Mouse (Mus musculus): ENCODE measurements at regions not wholly inside any gene's neighbourhood (a gene's known extent, or its start where the extent isn't known, plus 50 kb on each side); places are given as distances from the start of the nearest gene placed in this dataset.

GRCm38 (mm10) chr1:77043749-77044564 is 470.9 kb downstream of the Epha4 start:
- no peak overlapping the region for H3K4me3 ChIP-seq (ENCODE audit: low read depth, low read length)
- DNase-seq (ENCODE audit: low spot score) (peak; percentile 26), ATAC-seq (ENCODE audit: low FRiP score, low TSS enrichment) (no peak)
- H3K36me3 ChIP-seq (ENCODE audit: control insufficient read depth, insufficient read depth, low read length), result no peaks in the 10 kb centered on the region
- TF ChIP-seq EP300 (optimal IDR thresholded peaks at IDR 0.05) (no peak), CTCF (IDR thresholded peaks at IDR 0.05; ENCODE audit: low read depth) (no peak)
- no peaks in the 10 kb centered on the region for H3K27me3 ChIP-seq (ENCODE audit: control insufficient read depth, insufficient read depth, low read length)
- 31% methylated on average over 14 of the region's 14 CpGs for WGBS
- H3K9ac ChIP-seq (ENCODE audit: low read length), result no peak overlapping the region
- H3K4me2 ChIP-seq (replicated peaks; ENCODE audit: low read depth), result no peak overlapping the region; the same call in 1 of the 2 replicates
- no peaks in the 10 kb centered on the region for H3K9me3 ChIP-seq (ENCODE audit: control insufficient read depth, low read length)
- no peak overlapping the region for H3K27ac ChIP-seq (replicated peaks)
- 0 out of 2 replicates have a peak, but pooled peaks cover 2% of the 10 kb centered on the region for H3K4me1 ChIP-seq (replicated peaks; ENCODE audit: control insufficient read depth, insufficient read depth)

- 92% methylated on average over 7 of the region's 7 CpGs for WGBS
- H3K4me3 ChIP-seq (ENCODE audit: low read depth, low read length), result no peak overlapping the region
These were observed 466.0 kb downstream of the Epha4 start for GRCm38 (mm10) chr1:77048720-77049406.

GRCm38 (mm10) chr1:77051239-77051638 is 463.6 kb downstream of the Epha4 start:
- peak; percentile 79 for ATAC-seq (ENCODE audit: low FRiP score, low TSS enrichment)
- DNase-seq (ENCODE audit: low spot score), result peak; percentile 19
- 25% methylated on average over 5 of the region's 5 CpGs for WGBS
- H3K4me2 ChIP-seq (replicated peaks; ENCODE audit: low read depth), result no peak overlapping the region
- H3K27me3 ChIP-seq (ENCODE audit: control insufficient read depth, insufficient read depth, low read length), result no peaks in the 10 kb centered on the region
- no peaks in the 10 kb centered on the region for H3K9me3 ChIP-seq (ENCODE audit: control insufficient read depth, low read length)
- no peak overlapping the region for H3K9ac ChIP-seq (ENCODE audit: low read length)
- TF ChIP-seq CTCF (IDR thresholded peaks at IDR 0.05; ENCODE audit: low read depth) (no peak), EP300 (optimal IDR thresholded peaks at IDR 0.05) (no peak)
- H3K27ac ChIP-seq (replicated peaks), result no peak overlapping the region
- no peaks in the 10 kb centered on the region for H3K4me1 ChIP-seq (replicated peaks; ENCODE audit: control insufficient read depth, insufficient read depth)
- H3K36me3 ChIP-seq (ENCODE audit: control insufficient read depth, insufficient read depth, low read length), result no peaks in the 10 kb centered on the region
- no peak overlapping the region for H3K4me3 ChIP-seq (ENCODE audit: low read depth, low read length)

More at GRCm38 (mm10) chr1:77048720-77049406, 466.0 kb downstream of the Epha4 start:
- DNase-seq (ENCODE audit: low spot score) (no peak), ATAC-seq (ENCODE audit: low FRiP score, low TSS enrichment) (no peak)
- H3K36me3 ChIP-seq (ENCODE audit: control insufficient read depth, insufficient read depth, low read length), result no peaks in the 10 kb centered on the region
- H3K9me3 ChIP-seq (ENCODE audit: control insufficient read depth, low read length), result no peaks in the 10 kb centered on the region
- no peak overlapping the region for H3K9ac ChIP-seq (ENCODE audit: low read length)
- no peak overlapping the region for H3K27ac ChIP-seq (replicated peaks)
- H3K4me2 ChIP-seq (replicated peaks; ENCODE audit: low read depth), result no peak overlapping the region
- no peaks in the 10 kb centered on the region for H3K27me3 ChIP-seq (ENCODE audit: control insufficient read depth, insufficient read depth, low read length)
- H3K4me1 ChIP-seq (replicated peaks; ENCODE audit: control insufficient read depth, insufficient read depth), result no peaks in the 10 kb centered on the region
- TF ChIP-seq EP300 (optimal IDR thresholded peaks at IDR 0.05) (no peak), CTCF (IDR thresholded peaks at IDR 0.05; ENCODE audit: low read depth) (no peak)

GRCm38 (mm10) chr1:77053837-77054540 is 460.9 kb downstream of the Epha4 start:
- no peaks in the 10 kb centered on the region for H3K27me3 ChIP-seq (ENCODE audit: control insufficient read depth, insufficient read depth, low read length)
- no peak overlapping the region for H3K27ac ChIP-seq (replicated peaks)
- DNase-seq (ENCODE audit: low spot score) (no peak), ATAC-seq (ENCODE audit: low FRiP score, low TSS enrichment) (no peak)
- H3K4me2 ChIP-seq (replicated peaks; ENCODE audit: low read depth), result no peak overlapping the region
- H3K36me3 ChIP-seq (ENCODE audit: control insufficient read depth, insufficient read depth, low read length), result no peaks in the 10 kb centered on the region
- no peak overlapping the region for H3K4me3 ChIP-seq (ENCODE audit: low read depth, low read length)
- no peaks in the 10 kb centered on the region for H3K4me1 ChIP-seq (replicated peaks; ENCODE audit: control insufficient read depth, insufficient read depth)
- H3K9me3 ChIP-seq (ENCODE audit: control insufficient read depth, low read length), result no peaks in the 10 kb centered on the region
- H3K9ac ChIP-seq (ENCODE audit: low read length), result no peak overlapping the region
- 62% methylated on average over 4 of the region's 4 CpGs for WGBS
- no peak for TF ChIP-seq CTCF (IDR thresholded peaks at IDR 0.05; ENCODE audit: low read depth)
- TF ChIP-seq EP300 (optimal IDR thresholded peaks at IDR 0.05), result no peak

- Histone ChIP-seq H3K4me1 (replicated peaks; ENCODE audit: control insufficient read depth, insufficient read depth) (no peaks in the 10 kb centered on the region), H3K4me2 (replicated peaks; ENCODE audit: low read depth) (no peak overlapping the region), H3K9me3 (ENCODE audit: control insufficient read depth, low read length) (no peaks in the 10 kb centered on the region), H3K36me3 (ENCODE audit: control insufficient read depth, insufficient read depth, low read length) (no peaks in the 10 kb centered on the region), H3K4me3 (ENCODE audit: low read depth, low read length) (no peak overlapping the region), H3K27me3 (ENCODE audit: control insufficient read depth, insufficient read depth, low read length) (no peaks in the 10 kb centered on the region), H3K9ac (ENCODE audit: low read length) (no peak overlapping the region), H3K27ac (replicated peaks) (no peak overlapping the region)
- ATAC-seq (ENCODE audit: low FRiP score, low TSS enrichment), result no peak
- DNase-seq (ENCODE audit: low spot score), result no peak
- no peak for TF ChIP-seq EP300 (optimal IDR thresholded peaks at IDR 0.05)
- WGBS, result 90% methylated on average over 3 of the region's 3 CpGs
These were observed 452.4 kb downstream of the Epha4 start for GRCm38 (mm10) chr1:77062468-77062867.

All from stomach, postnatal 0 days (tissue).